Comparison of ENCODE assay signal across 8 mouse cellular contexts in the genomic region with DNA sequence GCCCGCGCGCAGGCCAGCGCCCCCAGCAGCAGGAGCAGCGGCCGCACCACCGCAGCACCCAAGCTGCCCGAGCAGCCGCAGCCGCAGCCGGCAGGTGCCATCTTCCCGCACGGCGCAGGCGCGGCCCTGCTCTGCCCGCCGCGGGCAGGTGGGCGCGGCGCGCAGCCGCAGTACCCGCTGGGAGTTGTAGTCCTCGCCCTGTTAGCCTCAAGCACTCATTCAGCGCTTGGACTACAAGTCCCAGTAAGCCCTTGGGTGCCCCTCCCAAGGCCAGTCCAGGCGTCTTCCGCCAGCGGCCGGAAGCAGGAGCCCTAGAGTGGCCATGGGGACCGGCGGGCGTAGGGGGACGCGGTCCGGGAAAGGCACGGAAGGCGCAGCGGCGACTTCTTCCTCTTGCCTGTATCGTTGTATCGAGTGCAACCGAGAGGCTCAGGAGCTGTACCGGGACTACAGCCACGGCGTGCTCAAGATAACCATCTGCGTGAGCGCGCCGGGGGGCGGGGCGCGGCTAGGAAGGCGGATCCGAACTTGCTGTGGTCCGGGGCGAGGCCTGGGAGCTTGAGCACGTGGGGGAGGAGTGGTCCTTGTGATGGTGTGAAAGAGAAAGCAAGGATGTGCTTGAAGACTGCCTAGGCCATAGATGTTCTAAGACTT. TPM values are rescaled to one million over a fixed set of nuclear protein-coding genes. Genes with fewer than 3 reads are reported as not detected.
DNase-seq lines count a peak whose midpoint lies in the region; ATAC-seq and TF ChIP-seq lines count a peak whose summit lies in the region.

Gene Ttc13 (minus strand): TSS at position 122 of the 654 bp plus-strand sequence.
Gene Arv1 (plus strand): TSS at position 278 of the 654 bp plus-strand sequence.

- peak; percentile 47 for TF ChIP-seq CTCF in heart, adult 2 months (IDR thresholded peaks at IDR 0.05)

- peak; percentile 98 for DNase-seq in 3T3-L1 (ENCODE audit: low read depth, low spot score)
- peak; percentile 76 to 87 for DNase-seq in adrenal gland, postnatal 4 days (ENCODE audit: low spot score in 2 of 2)
- peak; percentile 99 for DNase-seq in embryonic facial prominence, embryonic 14.5 days (ENCODE audit: low spot score)
- DNase-seq in heart, adult 2 months: peak; percentile 96 to 98
- DNase-seq in kidney, adult 8-10 months: peak; percentile 95 to 97
- peak; percentile 92 to 97 for DNase-seq in spleen, postnatal 10 days (ENCODE audit: low spot score in 2 of 2)

- WGBS in embryonic facial prominence, embryonic 14.5 days: 2% methylated on average over 30 of the region's 59 CpGs
- WGBS in heart, adult 2 months: under 1% methylated on average over 59 of the region's 59 CpGs
- under 1% methylated on average over 57 of the region's 59 CpGs for WGBS in limb, embryonic 13.5 days
- WGBS in midbrain, embryonic 16.5 days: under 1% methylated on average over 54 of the region's 59 CpGs

- H3K4me2 ChIP-seq in embryonic facial prominence, embryonic 14.5 days (ENCODE audit: low read depth, low read length): peak within 1 kb of the TSS; percentile 88
- H3K4me2 ChIP-seq in limb, embryonic 13.5 days (replicated peaks): peak within 1 kb of the TSS; percentile 95
- H3K4me2 ChIP-seq in midbrain, embryonic 16.5 days (ENCODE audit: low read length): peak within 1 kb of the TSS; percentile 93

- H3K9me3 ChIP-seq in embryonic facial prominence, embryonic 14.5 days (ENCODE audit: control insufficient read depth, low read length): no peaks in the 10 kb centered on the region
- H3K9me3 ChIP-seq in limb, embryonic 13.5 days: no peaks in the 10 kb centered on the region
- H3K9me3 ChIP-seq in midbrain, embryonic 16.5 days (replicated peaks; ENCODE audit: control insufficient read depth, low read length, poor library complexity, severe bottlenecking): no peaks in the 10 kb centered on the region

- ATAC-seq in embryonic facial prominence, embryonic 14.5 days (ENCODE audit: low read depth): peak; percentile 100
- ATAC-seq in limb, embryonic 13.5 days (ENCODE audit: low FRiP score, low read depth): peak; percentile 100
- peak; percentile 99 for ATAC-seq in midbrain, embryonic 16.5 days

- H3K36me3 ChIP-seq in embryonic facial prominence, embryonic 14.5 days (ENCODE audit: control insufficient read depth, insufficient read depth, low read length): peaks cover 19% of the 10 kb centered on the region; the same call in 1 of the 2 replicates
- no peaks in the 10 kb centered on the region for H3K36me3 ChIP-seq in heart, adult 2 months (ENCODE audit: control insufficient read depth, insufficient read depth, low read length)
- H3K36me3 ChIP-seq in limb, embryonic 13.5 days: peaks cover 15% of the 10 kb centered on the region
- H3K36me3 ChIP-seq in midbrain, embryonic 16.5 days (ENCODE audit: control insufficient read depth, insufficient read depth, low read length): peaks cover 4% of the 10 kb centered on the region; the same call in 1 of the 2 replicates

- peaks cover 15% of the 10 kb centered on the region for H3K4me1 ChIP-seq in embryonic facial prominence, embryonic 14.5 days (ENCODE audit: control insufficient read depth, insufficient read depth, low read length)
- H3K4me1 ChIP-seq in heart, adult 2 months (ENCODE audit: control insufficient read depth, insufficient read depth, low read length): peaks cover 8% of the 10 kb centered on the region
- H3K4me1 ChIP-seq in limb, embryonic 13.5 days: peaks cover 24% of the 10 kb centered on the region
- peaks cover 24% of the 10 kb centered on the region for H3K4me1 ChIP-seq in midbrain, embryonic 16.5 days (ENCODE audit: control insufficient read depth, insufficient read depth, low read length)

- no peaks in the 10 kb centered on the region; the same call in none of the 2 replicates for H3K79me2 ChIP-seq in heart, adult 2 months (replicated peaks; ENCODE audit: control insufficient read depth, insufficient read depth, low read length)

- peak; percentile 65 for TF ChIP-seq POLR2A in heart, adult 2 months (IDR thresholded peaks at IDR 0.05; ENCODE audit: insufficient read depth, low read depth, low read length)

- 0 out of 2 replicates have a peak, but pooled peaks have one; percentile 20 for TF ChIP-seq EP300 in heart, adult 2 months (IDR thresholded peaks at IDR 0.05; ENCODE audit: insufficient read depth, low read depth, low read length)

- H3K27me3 ChIP-seq in embryonic facial prominence, embryonic 14.5 days (replicated peaks; ENCODE audit: control insufficient read depth, insufficient read depth, low read length): no peaks in the 10 kb centered on the region
- no peaks in the 10 kb centered on the region for H3K27me3 ChIP-seq in heart, adult 2 months (ENCODE audit: control insufficient read depth, insufficient read depth, low read length)
- H3K27me3 ChIP-seq in limb, embryonic 13.5 days: no peaks in the 10 kb centered on the region
- no peaks in the 10 kb centered on the region for H3K27me3 ChIP-seq in midbrain, embryonic 16.5 days (ENCODE audit: control insufficient read depth, insufficient read depth, low read depth, low read length)

- H3K27ac ChIP-seq in embryonic facial prominence, embryonic 14.5 days (replicated peaks; ENCODE audit: low read depth, low read length): no peak within 1 kb of the TSS
- H3K27ac ChIP-seq in heart, adult 2 months: peak within 1 kb of the TSS; percentile 77
- H3K27ac ChIP-seq in limb, embryonic 13.5 days: no peak within 1 kb of the TSS
- peak within 1 kb of the TSS; percentile 82 for H3K27ac ChIP-seq in midbrain, embryonic 16.5 days (ENCODE audit: low read length)

- peak within 1 kb of the TSS; percentile 80 for H3K9ac ChIP-seq in embryonic facial prominence, embryonic 14.5 days (ENCODE audit: low read depth, low read length)
- H3K9ac ChIP-seq in heart, adult 2 months (ENCODE audit: low read depth, low read length): peak within 1 kb of the TSS; percentile 82
- peak within 1 kb of the TSS; percentile 89 for H3K9ac ChIP-seq in limb, embryonic 13.5 days
- H3K9ac ChIP-seq in midbrain, embryonic 16.5 days (ENCODE audit: low read depth, low read length): peak within 1 kb of the TSS; percentile 82

- intact Hi-C loops in heart, adult 2 months (cut with DNase I): no loop called here

- H3K4me3 ChIP-seq in embryonic facial prominence, embryonic 14.5 days (ENCODE audit: low read depth, low read length): peak within 1 kb of the TSS; percentile 92
- peak within 1 kb of the TSS; percentile 96 for H3K4me3 ChIP-seq in heart, adult 2 months
- peak within 1 kb of the TSS; percentile 94 for H3K4me3 ChIP-seq in limb, embryonic 13.5 days
- H3K4me3 ChIP-seq in midbrain, embryonic 16.5 days (ENCODE audit: low read depth, low read length): peak within 1 kb of the TSS; percentile 66

RNA-seq across cellular contexts. Expression of gene Ttc13, which starts in this region (rescaled TPM):
- total RNA-seq in adrenal gland, postnatal 4 days (2021): 10 to 100 TPM; 50.1 to 53.1 TPM
- 47.9 and 49.4 TPM in 2 replicates for polyA plus RNA-seq in embryonic facial prominence, embryonic 14.5 days (2014; fragmentation: Nextera tagmentation; extraction: Ambion mirVana)
- 10 to 100 TPM; 14.7 to 15.1 TPM for total RNA-seq in heart, adult 2 months (2021)
- polyA plus RNA-seq in heart, adult 2 months (2012; rRNA removed): 8.1 and 13.1 TPM in 2 replicates
- polyA plus RNA-seq in limb, embryonic 13.5 days (2015; fragmentation: Nextera tagmentation; extraction: Ambion mirVana): 40.3 and 44.3 TPM in 2 replicates
- 64.6 and 66.2 TPM in 2 replicates for polyA plus RNA-seq in midbrain, embryonic 16.5 days (2015; fragmentation: Nextera tagmentation; extraction: Ambion mirVana)

RNA-seq across cellular contexts. Expression of gene Arv1, which starts in this region (rescaled TPM):
- total RNA-seq in adrenal gland, postnatal 4 days (2021): 10 to 100 TPM; 20.0 to 20.9 TPM
- polyA plus RNA-seq in embryonic facial prominence, embryonic 14.5 days (2014; fragmentation: Nextera tagmentation; extraction: Ambion mirVana): 16.1 and 20.0 TPM in 2 replicates
- 1 to 10 TPM; 3.1 to 4.2 TPM for total RNA-seq in heart, adult 2 months (2021)
- 8.6 and 9.5 TPM in 2 replicates for polyA plus RNA-seq in heart, adult 2 months (2012; rRNA removed)
- polyA plus RNA-seq in limb, embryonic 13.5 days (2015; fragmentation: Nextera tagmentation; extraction: Ambion mirVana): 26.0 and 26.6 TPM in 2 replicates
- polyA plus RNA-seq in midbrain, embryonic 16.5 days (2015; fragmentation: Nextera tagmentation; extraction: Ambion mirVana): 34.8 and 36.0 TPM in 2 replicates

Comparison
In these comparisons a context has a peak if more than half of its experiments do, and no peak if none do; other contexts are left out.
1. RNA of gene Arv1 (total RNA-seq): 20.0 to 20.9 TPM in adrenal gland, postnatal 4 days; 3.1 to 4.2 TPM in heart, adult 2 months; every median in the first group is over 4 times any median in the second.
2. H3K27ac ChIP-seq: peak in heart, adult 2 months (single experiment) and midbrain, embryonic 16.5 days (single experiment); none in embryonic facial prominence, embryonic 14.5 days (single experiment) and limb, embryonic 13.5 days (single experiment).
3. Peak in every context shown above with its lines, with median percentiles within 50 percentile points of each other: DNase-seq, ATAC-seq, H3K4me2 ChIP-seq, H3K4me3 ChIP-seq and H3K9ac ChIP-seq.